Mouse (Mus musculus): ENCODE data around the gene Vps53. TPM values are rescaled to one million over a fixed set of nuclear protein-coding genes. Genes with fewer than 3 reads are reported as not detected.

Gene Vps53
- polyA plus RNA-seq (2014; fragmentation: Nextera tagmentation; extraction: Ambion mirVana): 39.2 and 41.7 TPM in 2 replicates

DNA sequence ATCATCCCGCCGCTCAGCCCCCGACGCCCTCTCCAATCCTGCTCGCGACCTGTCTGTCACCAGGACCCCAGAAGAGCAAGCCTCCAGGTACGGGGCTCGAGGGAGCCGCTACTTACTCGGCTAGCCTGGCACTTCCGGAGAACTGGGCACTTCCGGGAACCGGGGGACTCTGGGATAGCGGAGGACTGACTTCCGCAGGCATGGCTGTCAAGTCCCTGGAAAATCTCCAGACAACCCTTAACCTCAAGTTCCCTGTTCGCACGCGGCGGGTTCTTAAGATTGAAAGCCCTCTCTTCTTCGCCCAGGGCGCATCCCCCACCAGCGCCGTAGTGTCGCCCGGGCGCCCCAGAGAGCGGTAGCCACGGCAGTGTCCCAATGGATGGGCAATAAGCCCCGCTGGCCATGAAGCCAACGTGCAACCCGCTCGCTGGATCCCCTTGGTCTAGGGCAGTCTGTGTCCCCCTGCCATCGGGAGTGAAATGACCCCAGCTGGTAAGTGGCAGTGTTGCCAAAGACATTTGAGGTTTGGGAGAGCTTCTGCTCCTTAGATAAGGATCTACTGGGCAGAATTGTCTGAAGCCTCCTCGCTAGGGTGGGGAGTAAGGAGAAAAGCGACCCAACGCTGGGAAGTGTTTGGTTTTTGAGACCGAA is at the start of gene Vps53, which contains the start of gene Fam57a:
TSS of gene Vps53 (minus strand) at position 153 of the 651 bp plus-strand sequence.
TSS of gene Fam57a (plus strand) at position 177 of the 651 bp plus-strand sequence.
- Histone ChIP-seq H3K4me2 (replicated peaks; ENCODE audit: low read depth, low read length) (peak within 1 kb of the TSS; percentile 95), H3K36me3 (ENCODE audit: control insufficient read depth, insufficient read depth, low read length) (no peaks in the 10 kb centered on the region), H3K27ac (ENCODE audit: low read length) (peak within 1 kb of the TSS; percentile 52; the same call in 1 of the 2 replicates), H3K9ac (replicated peaks; ENCODE audit: low read depth, low read length) (peak within 1 kb of the TSS; percentile 72), H3K27me3 (ENCODE audit: control insufficient read depth, insufficient read depth, low read length) (no peaks in the 10 kb centered on the region), H3K4me3 (ENCODE audit: low read depth, low read length) (peak within 1 kb of the TSS; percentile 64), H3K4me1 (ENCODE audit: control insufficient read depth, insufficient read depth, low read length) (peaks cover 7% of the 10 kb centered on the region; the same call in 1 of the 2 replicates), H3K9me3 (ENCODE audit: control insufficient read depth, low read depth, low read length) (no peaks in the 10 kb centered on the region)
- ATAC-seq (ENCODE audit: insufficient number of reproducible peaks, insufficient read depth, low FRiP score, low read depth): peak; percentile 89
- WGBS: under 1% methylated on average over 37 of the region's 37 CpGs

DNA sequence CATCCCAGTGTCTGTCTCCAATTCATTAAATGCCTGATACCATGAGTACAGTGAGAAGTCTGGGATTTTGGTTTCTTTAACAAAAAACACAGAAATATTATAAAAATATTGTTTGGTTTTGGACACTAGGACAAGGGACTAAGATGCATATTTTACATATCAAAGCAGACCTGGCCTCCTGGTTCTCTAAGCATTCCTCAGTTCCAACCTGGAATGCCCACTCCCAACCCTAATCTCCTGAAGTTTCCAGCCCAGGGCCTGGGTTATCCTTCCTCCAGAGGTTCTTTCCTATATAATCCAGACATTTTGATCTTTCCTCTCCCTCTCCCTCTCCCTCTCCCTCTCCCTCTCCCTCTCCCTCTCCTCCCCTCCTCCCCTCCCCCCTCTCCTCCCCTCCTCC is 45.6 kb upstream of the Vps53 start:
- no peaks in the 10 kb centered on the region for H3K9me3 ChIP-seq (ENCODE audit: control insufficient read depth, low read depth, low read length)
- H3K4me2 ChIP-seq (replicated peaks; ENCODE audit: low read depth, low read length): no peak overlapping the region
- no peaks in the 10 kb centered on the region for H3K4me1 ChIP-seq (ENCODE audit: control insufficient read depth, insufficient read depth, low read length)
- H3K27me3 ChIP-seq (ENCODE audit: control insufficient read depth, insufficient read depth, low read length): no peaks in the 10 kb centered on the region
- ATAC-seq (ENCODE audit: insufficient number of reproducible peaks, insufficient read depth, low FRiP score, low read depth): no peak
- H3K36me3 ChIP-seq (ENCODE audit: control insufficient read depth, insufficient read depth, low read length): peaks cover 40% of the 10 kb centered on the region
- H3K27ac ChIP-seq (ENCODE audit: low read length): no peak overlapping the region
- H3K9ac ChIP-seq (replicated peaks; ENCODE audit: low read depth, low read length): no peak overlapping the region
- H3K4me3 ChIP-seq (ENCODE audit: low read depth, low read length): no peak overlapping the region

- Histone ChIP-seq H3K9ac (replicated peaks; ENCODE audit: low read depth, low read length) (no peak overlapping the region), H3K4me1 (ENCODE audit: control insufficient read depth, insufficient read depth, low read length) (no peaks in the 10 kb centered on the region), H3K36me3 (ENCODE audit: control insufficient read depth, insufficient read depth, low read length) (peaks cover 44% of the 10 kb centered on the region), H3K4me3 (ENCODE audit: low read depth, low read length) (no peak overlapping the region), H3K27me3 (ENCODE audit: control insufficient read depth, insufficient read depth, low read length) (no peaks in the 10 kb centered on the region), H3K9me3 (ENCODE audit: control insufficient read depth, low read depth, low read length) (no peaks in the 10 kb centered on the region), H3K4me2 (replicated peaks; ENCODE audit: low read depth, low read length) (no peak overlapping the region), H3K27ac (ENCODE audit: low read length) (no peak overlapping the region)
- WGBS: 92% methylated on average over 5 of the region's 5 CpGs
- no peak for ATAC-seq (ENCODE audit: insufficient number of reproducible peaks, insufficient read depth, low FRiP score, low read depth)
Observed at GRCm38 (mm10) chr11:76224631-76225030, 45.2 kb upstream of the Vps53 start.

DNA sequence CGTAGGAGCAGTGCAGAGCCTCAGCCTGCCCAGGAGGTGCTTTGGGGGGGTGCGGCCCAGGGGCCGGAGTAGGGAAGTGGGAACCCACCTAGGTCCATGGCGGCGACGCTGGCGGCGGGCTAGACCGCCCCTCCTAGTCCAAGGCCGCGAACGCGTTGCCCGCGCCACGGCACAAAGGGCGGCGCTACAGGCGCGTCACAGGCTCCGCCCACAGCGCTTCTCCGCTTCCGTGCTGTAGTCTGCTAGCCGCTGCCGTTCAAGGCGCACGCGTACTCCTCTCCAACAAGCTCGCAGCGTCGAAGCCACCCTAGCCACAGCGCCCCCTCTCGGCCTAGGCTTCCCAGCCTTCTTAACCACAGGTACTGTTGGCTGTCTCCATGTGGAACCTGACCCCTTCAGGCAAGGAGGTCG is 37.9 kb upstream of the Vps53 start, which contains the start of the genes Dbil5 and Gemin4:
TSS of gene Dbil5 (plus strand) at position 219 of the 411 bp plus-strand sequence.
TSS of gene Gemin4 (minus strand) at position 275 of the 411 bp plus-strand sequence.
- H3K27ac ChIP-seq (ENCODE audit: low read length): peak within 1 kb of the TSS; percentile 97
- 0% methylated on average over 35 of the region's 35 CpGs for WGBS
- H3K4me2 ChIP-seq (replicated peaks; ENCODE audit: low read depth, low read length): peak within 1 kb of the TSS; percentile 71
- peak within 1 kb of the TSS; percentile 90 for H3K9ac ChIP-seq (replicated peaks; ENCODE audit: low read depth, low read length)
- ATAC-seq (ENCODE audit: insufficient number of reproducible peaks, insufficient read depth, low FRiP score, low read depth): peak; percentile 97
- peak within 1 kb of the TSS; percentile 81 for H3K4me3 ChIP-seq (ENCODE audit: low read depth, low read length)
- H3K27me3 ChIP-seq (ENCODE audit: control insufficient read depth, insufficient read depth, low read length): no peaks in the 10 kb centered on the region
- peaks cover 29% of the 10 kb centered on the region for H3K36me3 ChIP-seq (ENCODE audit: control insufficient read depth, insufficient read depth, low read length)
- H3K4me1 ChIP-seq (ENCODE audit: control insufficient read depth, insufficient read depth, low read length): 0 out of 2 replicates have a peak, but pooled peaks cover 4% of the 10 kb centered on the region
- H3K9me3 ChIP-seq (ENCODE audit: control insufficient read depth, low read depth, low read length): no peaks in the 10 kb centered on the region

- Histone ChIP-seq H3K4me3 (ENCODE audit: low read depth, low read length) (peak overlapping the region; percentile 81), H3K27me3 (ENCODE audit: control insufficient read depth, insufficient read depth, low read length) (no peaks in the 10 kb centered on the region), H3K4me2 (replicated peaks; ENCODE audit: low read depth, low read length) (peak overlapping the region; percentile 71), H3K36me3 (ENCODE audit: control insufficient read depth, insufficient read depth, low read length) (peaks cover 30% of the 10 kb centered on the region), H3K9ac (replicated peaks; ENCODE audit: low read depth, low read length) (peak overlapping the region; percentile 90), H3K27ac (ENCODE audit: low read length) (peak overlapping the region; percentile 97), H3K4me1 (ENCODE audit: control insufficient read depth, insufficient read depth, low read length) (0 out of 2 replicates have a peak, but pooled peaks cover 4% of the 10 kb centered on the region), H3K9me3 (ENCODE audit: control insufficient read depth, low read depth, low read length) (no peaks in the 10 kb centered on the region)
- no peak for ATAC-seq (ENCODE audit: insufficient number of reproducible peaks, insufficient read depth, low FRiP score, low read depth)
- 2% methylated on average over 33 of the region's 33 CpGs for WGBS
Observed at GRCm38 (mm10) chr11:76216681-76217389, 37.4 kb upstream of the Vps53 start.

DNA sequence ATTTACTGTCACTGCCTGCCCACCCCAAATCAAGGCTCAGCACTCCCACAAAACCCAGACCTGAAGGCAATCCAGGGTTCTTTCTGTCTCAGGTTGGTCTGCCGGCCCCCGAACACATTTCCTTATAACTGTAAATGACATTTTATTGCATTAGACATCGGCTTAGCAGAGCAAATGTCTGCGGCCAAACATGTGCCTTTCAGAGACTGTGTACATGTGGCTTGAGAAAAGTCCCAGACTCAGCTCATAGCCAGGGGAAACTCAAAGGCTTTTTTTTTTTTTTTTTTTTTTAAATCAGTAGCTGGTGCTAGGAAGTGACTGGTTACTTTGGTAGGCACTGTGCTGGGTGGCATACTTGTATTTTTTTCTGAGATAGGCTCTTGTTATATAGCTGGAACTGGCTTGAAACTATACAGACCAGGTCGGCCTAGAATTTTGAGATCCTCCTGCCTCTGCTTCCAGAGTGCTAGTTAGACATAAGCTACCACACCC is 36.6 kb upstream of the Vps53 start:
- Histone ChIP-seq H3K4me1 (ENCODE audit: control insufficient read depth, insufficient read depth, low read length) (0 out of 2 replicates have a peak, but pooled peaks cover 4% of the 10 kb centered on the region), H3K4me2 (replicated peaks; ENCODE audit: low read depth, low read length) (peak overlapping the region; percentile 71), H3K4me3 (ENCODE audit: low read depth, low read length) (peak overlapping the region; percentile 81; the same call in 1 of the 2 replicates), H3K27ac (ENCODE audit: low read length) (peak overlapping the region; percentile 97; the same call in 1 of the 2 replicates), H3K9ac (replicated peaks; ENCODE audit: low read depth, low read length) (no peak overlapping the region), H3K9me3 (ENCODE audit: control insufficient read depth, low read depth, low read length) (no peaks in the 10 kb centered on the region), H3K36me3 (ENCODE audit: control insufficient read depth, insufficient read depth, low read length) (peaks cover 27% of the 10 kb centered on the region), H3K27me3 (ENCODE audit: control insufficient read depth, insufficient read depth, low read length) (no peaks in the 10 kb centered on the region)
- ATAC-seq (ENCODE audit: insufficient number of reproducible peaks, insufficient read depth, low FRiP score, low read depth): no peak
- 94% methylated on average over 5 of the region's 5 CpGs for WGBS

DNA sequence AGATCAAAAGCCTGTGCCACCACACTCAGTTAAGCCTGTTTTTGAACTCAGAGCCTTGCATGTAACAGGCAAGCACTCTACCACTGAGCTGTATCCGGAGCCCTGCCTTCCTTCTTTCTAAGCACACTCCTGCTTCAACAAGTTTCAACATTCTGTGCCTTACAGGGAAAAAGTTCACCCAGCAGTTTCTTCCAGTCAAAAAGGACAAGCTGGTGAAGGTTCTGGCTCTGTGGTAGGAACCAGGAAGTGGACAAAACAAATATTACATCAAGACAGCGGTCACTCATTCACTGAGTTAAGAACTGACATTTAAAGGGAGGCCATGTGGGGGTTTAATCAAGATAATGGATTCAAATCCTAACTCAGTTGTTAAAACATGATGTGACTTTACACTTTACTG is 35.6 kb upstream of the Vps53 start:
- no peak overlapping the region for H3K27ac ChIP-seq (ENCODE audit: low read length)
- 83% methylated on average over 2 of the region's 2 CpGs for WGBS
- no peaks in the 10 kb centered on the region for H3K27me3 ChIP-seq (ENCODE audit: control insufficient read depth, insufficient read depth, low read length)
- H3K4me3 ChIP-seq (ENCODE audit: low read depth, low read length): no peak overlapping the region
- H3K9me3 ChIP-seq (ENCODE audit: control insufficient read depth, low read depth, low read length): no peaks in the 10 kb centered on the region
- H3K4me2 ChIP-seq (replicated peaks; ENCODE audit: low read depth, low read length): no peak overlapping the region
- H3K4me1 ChIP-seq (ENCODE audit: control insufficient read depth, insufficient read depth, low read length): 0 out of 2 replicates have a peak, but pooled peaks cover 4% of the 10 kb centered on the region
- no peak for ATAC-seq (ENCODE audit: insufficient number of reproducible peaks, insufficient read depth, low FRiP score, low read depth)
- H3K9ac ChIP-seq (replicated peaks; ENCODE audit: low read depth, low read length): no peak overlapping the region
- peaks cover 20% of the 10 kb centered on the region for H3K36me3 ChIP-seq (ENCODE audit: control insufficient read depth, insufficient read depth, low read length)

GRCm38 (mm10) chr11:76213841-76214240 is 34.4 kb upstream of the Vps53 start:
- no peak overlapping the region for H3K27ac ChIP-seq (ENCODE audit: low read length)
- no peaks in the 10 kb centered on the region for H3K9me3 ChIP-seq (ENCODE audit: control insufficient read depth, low read depth, low read length)
- WGBS: 89% methylated on average over 5 of the region's 5 CpGs
- no peak overlapping the region for H3K9ac ChIP-seq (replicated peaks; ENCODE audit: low read depth, low read length)
- H3K4me2 ChIP-seq (replicated peaks; ENCODE audit: low read depth, low read length): no peak overlapping the region
- H3K4me3 ChIP-seq (ENCODE audit: low read depth, low read length): no peak overlapping the region
- 0 out of 2 replicates have a peak, but pooled peaks cover 4% of the 10 kb centered on the region for H3K4me1 ChIP-seq (ENCODE audit: control insufficient read depth, insufficient read depth, low read length)
- no peak for ATAC-seq (ENCODE audit: insufficient number of reproducible peaks, insufficient read depth, low FRiP score, low read depth)
- no peaks in the 10 kb centered on the region for H3K27me3 ChIP-seq (ENCODE audit: control insufficient read depth, insufficient read depth, low read length)
- peaks cover 23% of the 10 kb centered on the region for H3K36me3 ChIP-seq (ENCODE audit: control insufficient read depth, insufficient read depth, low read length)

Measured in stomach, embryonic 14.5 days (tissue).